Mouse (Mus musculus) embryonic fibroblast, embryonic 13.5 days (primary cell): ENCODE measurements at regions not wholly inside any gene's neighbourhood (a gene's known extent, or its start where the extent isn't known, plus 50 kb on each side); places are given as distances from the start of the nearest gene placed in this dataset.

Experiments
- CTCF ChIP-seq: IDR thresholded peaks from 2 replicates; pipeline ENCODE4 v1.5.1; 2011; ENCODE audit warnings: mild to moderate bottlenecking, control low read depth, low read length, moderate library complexity, borderline replicate concordance; ENCODE audit not compliant: insufficient read depth
- POLR2A ChIP-seq: IDR thresholded peaks from 2 replicates; pipeline ENCODE4 v1.6.1; 2011; ENCODE audit warnings: low read depth, mild to moderate bottlenecking, control low read depth, low read length, moderate library complexity

GRCm38 (mm10) chr1:105150624-105151465, 205.7 kb downstream of the Rnf152 start:
- TF ChIP-seq CTCF (no peak), POLR2A (no peak)
